Mouse (Mus musculus) leukemia stem cell, adult 10-12 weeks (primary cell): Measurements from ENCODE around the gene Atg7. TPM values are rescaled to one million over a fixed set of nuclear protein-coding genes. Genes with fewer than 3 reads are reported as not detected.

Source experiments
- polyA plus RNA-seq: library from polyadenylated mRNA; stranded (reverse); fragments of >175 nt; gene quantifications from 2 replicates; pipeline ENCODE4 v1.2.3, GENCODE M21; 2012; ENCODE audit warnings: low replicate concordance

Gene Atg7
- polyA plus RNA-seq, result 39.6 and 49.2 TPM in 2 replicates

DNA sequence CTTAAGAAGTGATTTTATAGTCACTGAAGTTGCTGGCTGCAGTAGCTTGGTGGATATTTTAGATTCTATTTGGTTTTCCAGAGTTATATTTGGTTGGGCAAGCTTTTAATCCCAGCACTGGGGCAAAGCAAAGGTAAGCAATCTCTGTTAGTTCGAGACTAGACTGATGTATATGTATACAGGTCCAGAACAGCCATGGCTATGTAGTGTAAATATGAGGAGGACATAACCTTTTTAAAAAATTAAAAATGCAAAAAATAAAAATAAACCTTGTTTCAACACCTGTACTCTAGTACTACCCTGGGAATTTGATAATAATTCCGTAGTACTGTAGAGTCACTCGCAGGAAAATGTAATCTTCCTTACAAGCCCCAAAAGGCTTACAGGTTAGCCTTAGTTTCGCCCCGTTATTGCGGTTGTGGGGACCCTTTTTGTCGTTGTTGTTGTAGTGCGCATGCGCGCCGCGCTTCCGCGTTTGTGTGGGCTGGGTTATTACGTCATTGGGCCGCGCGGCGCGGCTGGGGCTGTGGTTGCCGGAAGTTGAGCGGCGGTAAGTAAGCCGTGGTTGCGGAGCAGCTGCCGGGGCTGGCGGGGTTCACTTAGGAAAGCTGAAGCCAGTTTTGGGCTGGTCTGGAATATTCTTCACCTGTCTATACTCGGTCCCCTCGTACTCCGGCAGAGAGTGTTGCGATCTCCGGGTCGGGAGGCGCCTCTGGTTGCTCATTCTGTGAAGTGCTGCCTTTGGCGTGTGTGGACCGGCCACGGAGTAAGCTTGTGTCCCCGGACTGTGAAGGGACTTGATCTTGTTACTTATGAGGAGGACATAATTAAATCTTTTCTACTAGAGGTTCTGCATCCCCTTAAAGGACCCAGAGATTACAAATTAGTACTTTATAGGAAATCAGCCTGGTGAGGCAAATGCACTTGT, at the start of gene Atg7:
TSS of gene Atg7 (plus strand) at position 497 of the 928 bp plus-strand sequence.

Other genes starting within 250 kb of the Atg7 start
- gene Hrh1, start 245.2 kb upstream of the Atg7 start, polyA plus RNA-seq, result not detected in 2 replicates